Mouse (Mus musculus) intestine, postnatal 0 days (tissue): ENCODE data around the gene Rab11fip3. TPM values are rescaled to one million over a fixed set of nuclear protein-coding genes. Genes with fewer than 3 reads are reported as not detected.

Experiments used
- ATAC-seq: fragments of 200-750 bp; cut with Nextera tagmentation; 2 replicates; pipeline ENCODE4 v1.8.0; 2017; ENCODE audit warnings: mild to moderate bottlenecking, moderate TSS enrichment, moderate library complexity
- H3K27ac ChIP-seq: fragments of 300-500 bp; sonication (generic); 2 replicates; pipeline ENCODE4 v1.5.1; 2014; ENCODE audit warnings: mild to moderate bottlenecking, low read depth, low read length, moderate library complexity
- H3K27me3 ChIP-seq: fragments of 300-500 bp; sonication (generic); replicated peaks from 2 replicates; pipeline ENCODE4 v1.6.1; 2014; ENCODE audit warnings: low read length, mixed read lengths; ENCODE audit not compliant: control insufficient read depth, insufficient read depth
- H3K36me3 ChIP-seq: fragments of 300-500 bp; sonication (generic); 2 replicates; pipeline ENCODE4 v1.6.1; 2014; ENCODE audit warnings: mild to moderate bottlenecking, moderate library complexity; ENCODE audit not compliant: control insufficient read depth, insufficient read depth
- H3K4me1 ChIP-seq: fragments of 300-500 bp; sonication (generic); replicated peaks from 2 replicates; pipeline ENCODE4 v1.6.1; 2014; ENCODE audit warnings: antibody characterized with exemption, low read length, mixed read lengths; ENCODE audit not compliant: control insufficient read depth, insufficient read depth
- H3K4me2 ChIP-seq: fragments of 300-500 bp; sonication (generic); replicated peaks from 2 replicates; pipeline ENCODE4 v1.6.1; 2014; ENCODE audit warnings: low read depth, mild to moderate bottlenecking, moderate library complexity
- H3K4me3 ChIP-seq: fragments of 300-500 bp; sonication (generic); 2 replicates; pipeline ENCODE4 v1.5.1; 2014; ENCODE audit warnings: low read depth, low read length
- H3K9ac ChIP-seq: fragments of 300-500 bp; sonication (generic); 2 replicates; pipeline ENCODE4 v1.6.1; 2014; ENCODE audit warnings: mild to moderate bottlenecking, low read depth, low read length
- H3K9me3 ChIP-seq: fragments of 300-500 bp; sonication (generic); 2 replicates; pipeline ENCODE4 v1.6.1; 2016; ENCODE audit warnings: mixed run types; ENCODE audit not compliant: control insufficient read depth
- CTCF ChIP-seq: sonication (generic); IDR thresholded peaks from 2 replicates; pipeline ENCODE4 v1.5.1; 2016; ENCODE audit warnings: low read depth, mild to moderate bottlenecking, control low read depth, antibody characterized with exemption, moderate library complexity
- WGBS: fragments of 180-500 bp; shearing (Covaris S2); extraction: QIAGEN DNeasy Blood & Tissue Kit; methylation state at CpG from one replicate; pipeline ENCODE4 v1.1.7; 2014; 5-methylcytosine and 5-hydroxymethylcytosine counted together
- polyA plus RNA-seq: library from polyadenylated mRNA; unstranded; fragments of >200 nt; fragmentation: Nextera tagmentation; extraction: Ambion mirVana; gene quantifications from 2 replicates; pipeline ENCODE4 v1.2.1, GENCODE M21; 2015

Gene Rab11fip3
- polyA plus RNA-seq, 1 experiment from 2014 or later, result 32.3 TPM

DNA sequence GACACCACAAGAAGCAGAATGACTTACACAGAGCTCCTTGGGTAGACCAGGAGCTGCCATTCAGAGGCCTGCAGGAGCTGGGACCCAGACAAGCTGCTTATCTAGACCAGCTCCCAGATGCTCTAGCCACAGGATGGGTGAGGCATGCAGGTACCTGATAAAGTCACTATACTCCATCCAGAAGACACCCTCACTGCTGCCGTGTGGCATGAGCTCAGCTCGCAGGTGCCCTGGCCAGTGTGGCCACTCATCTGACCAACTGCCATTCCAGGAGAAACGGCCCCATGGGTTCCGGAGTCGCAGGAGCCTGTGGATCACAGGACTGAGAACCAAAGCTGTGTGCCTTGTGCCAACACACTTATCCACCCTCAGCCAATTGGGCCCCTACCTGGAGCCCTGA lies 107.8 kb downstream of the Rab11fip3 start:
- TF ChIP-seq CTCF, result no peak
- Histone ChIP-seq H3K36me3 (peaks cover 66% of the 10 kb centered on the region; the same call in 1 of the 2 replicates), H3K9me3 (no peaks in the 10 kb centered on the region), H3K4me3 (no peak overlapping the region), H3K4me2 (no peak overlapping the region), H3K27ac (no peak overlapping the region), H3K4me1 (no peaks in the 10 kb centered on the region), H3K27me3 (no peaks in the 10 kb centered on the region), H3K9ac (no peak overlapping the region)
- WGBS, result 95% methylated on average over 5 of the region's 5 CpGs
- no peak for ATAC-seq

DNA sequence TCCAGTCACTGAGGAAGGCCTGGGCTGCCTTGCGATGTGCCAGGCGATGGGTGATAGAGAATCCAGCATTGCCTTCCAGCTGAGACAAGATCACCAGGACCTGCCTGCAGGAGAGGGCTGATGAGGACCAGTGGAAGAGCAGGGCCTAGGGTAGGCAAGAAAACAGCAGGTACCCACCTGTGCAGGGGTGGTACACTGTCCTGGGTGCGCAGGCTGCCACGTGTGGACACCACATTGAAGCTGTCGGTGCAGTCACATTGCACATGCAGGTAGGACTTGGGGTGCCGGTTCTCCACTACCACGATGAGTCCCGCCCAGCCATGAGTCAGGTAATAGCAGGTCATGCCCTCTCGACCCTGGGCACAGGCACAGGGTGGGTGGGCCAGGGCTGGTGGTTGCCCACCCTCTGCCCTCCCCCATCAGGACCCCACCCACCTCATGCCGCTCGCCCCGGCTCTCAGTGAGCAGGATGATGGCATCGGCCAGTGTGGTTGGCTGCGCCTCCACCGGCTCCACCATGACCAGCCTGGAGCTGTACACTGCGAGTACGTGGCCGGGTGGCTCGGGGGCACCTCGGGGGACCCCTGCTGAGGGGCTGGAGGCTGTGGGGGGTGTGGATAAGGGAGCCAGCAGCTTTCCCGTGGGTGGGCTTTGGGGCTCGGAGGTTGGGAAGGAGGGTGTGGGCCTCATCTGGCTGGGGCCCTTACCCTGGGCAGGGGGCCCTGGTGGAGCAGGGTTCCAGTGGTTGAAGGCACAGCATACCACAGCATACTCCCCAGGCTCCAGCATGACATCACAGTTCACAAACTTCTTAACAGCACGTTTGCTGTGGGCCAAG lies 109.5 kb downstream of the Rab11fip3 start:
- 87% methylated on average over 23 of the region's 23 CpGs for WGBS
- no peaks in the 10 kb centered on the region for H3K9me3 ChIP-seq
- ATAC-seq, result no peak
- H3K27me3 ChIP-seq, result no peaks in the 10 kb centered on the region
- H3K4me3 ChIP-seq, result no peak overlapping the region
- no peak overlapping the region for H3K9ac ChIP-seq
- no peak overlapping the region for H3K27ac ChIP-seq
- TF ChIP-seq CTCF, result no peak
- peaks cover 66% of the 10 kb centered on the region; the same call in 1 of the 2 replicates for H3K36me3 ChIP-seq
- no peaks in the 10 kb centered on the region for H3K4me1 ChIP-seq
- H3K4me2 ChIP-seq, result no peak overlapping the region

DNA sequence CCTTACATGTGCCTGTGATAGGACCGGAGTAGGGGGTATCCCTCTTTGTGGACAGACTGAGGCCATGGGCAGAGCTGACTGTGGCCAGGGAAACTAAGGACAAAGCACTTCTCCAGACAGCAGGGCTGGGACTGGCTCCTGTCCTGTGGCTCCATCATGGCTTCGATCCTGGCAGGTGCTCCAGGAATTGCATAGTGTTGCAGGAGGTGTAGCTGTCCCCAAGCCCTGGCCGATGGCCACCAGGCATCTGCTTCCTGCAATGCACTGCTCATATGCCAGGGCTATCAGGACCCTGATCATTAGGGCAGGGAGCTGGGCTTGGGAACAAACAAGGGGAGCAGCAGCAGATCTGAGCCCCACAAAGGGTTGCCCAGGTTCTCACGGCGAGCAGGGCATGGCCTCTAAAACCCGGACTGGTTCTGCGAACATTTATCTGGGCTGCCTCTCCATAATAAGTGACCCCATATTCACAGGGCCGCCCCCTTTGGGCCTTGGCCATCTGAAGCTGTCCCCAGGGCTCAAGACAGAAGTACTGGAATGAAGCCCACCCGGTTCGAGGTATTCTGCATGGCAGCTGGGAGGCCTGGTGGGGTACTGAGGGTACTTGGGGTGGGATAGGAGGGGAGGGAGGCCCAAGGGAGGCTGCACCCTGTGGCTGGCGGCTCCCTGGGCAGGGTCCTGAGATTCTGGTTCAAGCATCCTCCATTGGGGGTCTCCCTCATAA lies 110.4 kb downstream of the Rab11fip3 start:
- H3K4me1 ChIP-seq, result no peaks in the 10 kb centered on the region
- TF ChIP-seq CTCF, result no peak
- 96% methylated on average over 11 of the region's 11 CpGs for WGBS
- no peak overlapping the region for H3K9ac ChIP-seq
- no peak for ATAC-seq
- H3K9me3 ChIP-seq, result no peaks in the 10 kb centered on the region
- H3K27me3 ChIP-seq, result no peaks in the 10 kb centered on the region
- H3K27ac ChIP-seq, result no peak overlapping the region
- H3K4me3 ChIP-seq, result no peak overlapping the region
- H3K4me2 ChIP-seq, result no peak overlapping the region
- H3K36me3 ChIP-seq, result peaks cover 61% of the 10 kb centered on the region; the same call in 1 of the 2 replicates

DNA sequence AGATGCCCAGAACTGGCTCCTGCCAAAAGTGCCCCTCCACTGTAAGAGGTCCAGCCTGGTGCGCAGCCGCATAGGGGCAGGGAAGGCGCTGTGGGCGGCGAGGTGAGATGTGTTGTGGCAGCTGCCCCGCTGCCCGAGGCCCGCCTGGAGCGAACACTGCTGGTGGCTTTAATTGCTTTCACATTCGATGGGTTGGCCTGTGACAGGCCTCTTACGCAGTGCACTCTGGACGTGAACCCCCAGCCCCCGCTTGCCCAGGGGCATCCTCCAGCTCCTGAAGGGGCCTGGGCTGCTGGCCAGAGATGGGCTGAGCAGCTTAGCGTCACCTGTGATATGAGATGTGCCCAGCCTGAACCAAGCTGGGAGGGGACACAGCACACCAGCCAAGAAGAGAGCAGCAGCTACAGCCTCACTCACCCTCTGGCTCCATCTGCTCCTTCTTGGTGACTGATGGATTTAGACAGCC lies 111.7 kb downstream of the Rab11fip3 start:
- 85% methylated on average over 14 of the region's 14 CpGs for WGBS
- no peaks in the 10 kb centered on the region for H3K4me1 ChIP-seq
- peaks cover 48% of the 10 kb centered on the region; the same call in 1 of the 2 replicates for H3K36me3 ChIP-seq
- no peak overlapping the region for H3K4me3 ChIP-seq
- no peaks in the 10 kb centered on the region for H3K9me3 ChIP-seq
- H3K27me3 ChIP-seq, result peaks cover 10% of the 10 kb centered on the region
- no peak overlapping the region for H3K9ac ChIP-seq
- TF ChIP-seq CTCF, result no peak
- no peak overlapping the region for H3K4me2 ChIP-seq
- H3K27ac ChIP-seq, result no peak overlapping the region
- ATAC-seq, result no peak

DNA sequence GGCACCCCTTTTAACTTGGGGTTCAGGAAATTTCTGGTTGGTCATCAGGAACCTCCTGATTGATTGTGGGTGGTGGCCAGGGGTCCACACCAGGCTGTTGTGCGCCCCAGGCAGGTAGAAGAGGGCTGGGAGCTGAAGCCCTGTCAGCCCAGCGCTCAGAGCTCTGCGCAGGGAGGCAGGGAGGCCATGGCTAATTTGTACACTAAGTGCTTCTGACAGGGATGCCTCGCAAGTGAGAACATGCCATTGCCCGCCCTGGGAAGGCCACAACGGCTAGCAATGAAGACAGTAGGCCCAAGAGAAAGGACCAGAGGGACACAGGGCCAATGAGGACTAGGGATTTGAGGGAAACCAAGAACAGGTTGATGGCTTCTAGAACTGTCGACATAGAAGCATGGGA lies 112.7 kb downstream of the Rab11fip3 start:
- Histone ChIP-seq H3K36me3 (peaks cover 38% of the 10 kb centered on the region; the same call in 1 of the 2 replicates), H3K4me3 (no peak overlapping the region), H3K9me3 (no peaks in the 10 kb centered on the region), H3K4me1 (no peaks in the 10 kb centered on the region), H3K27ac (no peak overlapping the region), H3K27me3 (peaks cover 20% of the 10 kb centered on the region), H3K4me2 (no peak overlapping the region), H3K9ac (no peak overlapping the region)
- TF ChIP-seq CTCF, result no peak
- WGBS, result 87% methylated on average over 7 of the region's 7 CpGs
- no peak for ATAC-seq

DNA sequence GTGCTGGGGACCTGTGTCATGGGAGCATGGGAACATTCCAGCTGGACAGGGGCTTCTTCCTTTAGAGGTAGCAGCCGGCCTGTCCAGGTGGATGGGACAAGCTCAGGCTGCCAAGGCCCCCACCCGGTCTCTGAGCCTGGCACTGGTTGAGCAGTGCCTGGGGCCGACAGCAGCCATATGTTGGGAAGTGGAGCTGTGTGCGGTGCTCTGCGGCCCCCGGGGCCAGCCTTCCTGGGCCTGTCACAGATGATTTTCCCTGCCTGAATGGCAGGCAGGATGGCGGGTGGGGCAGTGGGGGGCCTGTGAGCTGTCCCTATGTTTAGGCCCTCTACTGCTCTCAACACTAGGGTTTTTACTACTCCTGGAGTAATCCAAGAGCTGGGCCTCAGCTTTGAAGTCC lies 113.2 kb downstream of the Rab11fip3 start:
- TF ChIP-seq CTCF, result no peak

More for the DNA sequence above, 113.2 kb downstream of the Rab11fip3 start:
- no peak overlapping the region for H3K4me3 ChIP-seq
- WGBS, result 78% methylated on average over 7 of the region's 7 CpGs
- no peak overlapping the region for H3K9ac ChIP-seq
- no peaks in the 10 kb centered on the region for H3K9me3 ChIP-seq
- H3K27ac ChIP-seq, result no peak overlapping the region
- H3K4me1 ChIP-seq, result no peaks in the 10 kb centered on the region
- H3K27me3 ChIP-seq, result peaks cover 24% of the 10 kb centered on the region
- no peak overlapping the region for H3K4me2 ChIP-seq
- peaks cover 36% of the 10 kb centered on the region; the same call in 1 of the 2 replicates for H3K36me3 ChIP-seq
- ATAC-seq, result no peak
